ENCODE assay signal across 11 mouse cellular contexts in genomic region chr19:42000446-42000958, GRCm38 (mm10). TPM values are rescaled to one million over a fixed set of nuclear protein-coding genes. Genes with fewer than 3 reads are reported as not detected.
DNase-seq lines count a peak whose midpoint lies in the region; ATAC-seq lines count a peak whose summit lies in the region.
"Had no signal": no experiment of that assay in that cellular context is flagged by ENCODE, and none has a peak within 500 bp of the region (broad histone marks: within the 10 kb centered on the region; RNA-seq: fewer than 3 reads in every experiment).

No protein-coding gene starts in this region.

- H3K9me3 ChIP-seq in heart, embryonic 15.5 days (replicated peaks), result no peaks in the 10 kb centered on the region
- H3K9me3 ChIP-seq in liver, embryonic 13.5 days (replicated peaks), result no peaks in the 10 kb centered on the region

- intact Hi-C loops in gastrocnemius, postnatal 14 days (cut with DNase I; ENCODE audit: low total_unique reads), result no loop called here

- H3K4me2 ChIP-seq in heart, embryonic 15.5 days, result no peak overlapping the region
- H3K4me2 ChIP-seq in liver, embryonic 13.5 days, result no peak overlapping the region

- DNase-seq in gastrocnemius, postnatal 14 days, result peak; percentile 55
- DNase-seq in gastrocnemius, postnatal 10 days, result no peak
- DNase-seq in ZHBTc4 (ENCODE audit: low read depth, low spot score), result peak; percentile 53
- DNase-seq in liver, embryonic 13.5 days, result no peak
- DNase-seq in cerebellum, adult 11-12 months, result no peak
- DNase-seq in cerebellum, adult 18-20 months, result no peak
- DNase-seq: layer of hippocampus, postnatal 36 days had no signal

- H3K4me1 ChIP-seq in heart, embryonic 15.5 days (replicated peaks), result peaks cover 74% of the 10 kb centered on the region
- peaks cover 36% of the 10 kb centered on the region for H3K4me1 ChIP-seq in liver, embryonic 13.5 days (replicated peaks)

- no peak overlapping the region for H3K4me3 ChIP-seq in heart, embryonic 15.5 days
- H3K4me3 ChIP-seq in liver, embryonic 13.5 days (replicated peaks), result no peak overlapping the region

- H3K9ac ChIP-seq in heart, embryonic 15.5 days, result no peak overlapping the region; the same call in 1 of the 2 replicates
- H3K9ac ChIP-seq in liver, embryonic 13.5 days, result no peak overlapping the region

- no peaks in the 10 kb centered on the region for H3K27me3 ChIP-seq in heart, embryonic 15.5 days
- H3K27me3 ChIP-seq in liver, embryonic 13.5 days, result no peaks in the 10 kb centered on the region

- ATAC-seq in heart, embryonic 15.5 days (replicated peaks; ENCODE audit: insufficient number of reproducible peaks, insufficient read depth, low FRiP score, low read depth), result no peak
- ATAC-seq in liver, embryonic 13.5 days (ENCODE audit: low read depth), result no peak
- ATAC-seq in granulocyte monocyte progenitor cell, adult 5-6 weeks (replicated peaks; ENCODE audit: poor library complexity, severe bottlenecking), result no peak

- no peaks in the 10 kb centered on the region for H3K36me3 ChIP-seq in heart, embryonic 15.5 days
- no peaks in the 10 kb centered on the region for H3K36me3 ChIP-seq in liver, embryonic 13.5 days

- peak overlapping the region; percentile 81 for H3K27ac ChIP-seq in heart, embryonic 15.5 days
- H3K27ac ChIP-seq in liver, embryonic 13.5 days, result peak overlapping the region; percentile 35

- WGBS in heart, embryonic 15.5 days, result 15% methylated on average over 4 of the region's 4 CpGs
- 53% methylated on average over 4 of the region's 4 CpGs for WGBS in liver, embryonic 13.5 days (ENCODE audit: insufficient replicate concordance)

RNA-seq across cellular contexts. Expression of gene Ubtd1, which starts 18.9 kb away (rescaled TPM):
- 10 to 100 TPM; 14.8 to 17.4 TPM for total RNA-seq in gastrocnemius, postnatal 14 days (2021)
- 10 to 100 TPM; 23.3 to 27.6 TPM for total RNA-seq in gastrocnemius, postnatal 10 days (2021)
- 14.6 and 18.0 TPM in 2 replicates for polyA plus RNA-seq in heart, embryonic 15.5 days (2015; fragmentation: Nextera tagmentation; extraction: Ambion mirVana)
- polyA plus RNA-seq in liver, embryonic 13.5 days (2015; fragmentation: Nextera tagmentation; extraction: Ambion mirVana), result 3.3 and 3.9 TPM in 2 replicates
- 25.4 and 38.5 TPM in 2 replicates for total RNA-seq in granulocyte monocyte progenitor cell, adult 5-6 weeks (2014; fragmentation: Nextera tagmentation)
- total RNA-seq in granulocyte monocyte progenitor cell, adult 5-6 weeks (2017), result 6.4 and 9.5 TPM in 2 replicates

RNA-seq across cellular contexts. Expression of gene Mms19, which starts 19.5 kb away (rescaled TPM):
- total RNA-seq in gastrocnemius, postnatal 14 days (2021), result 1 to 10 TPM; 8.0 to 9.1 TPM
- 10 to 100 TPM in 1 of 2 experiments, 1 to 10 TPM in 1; 9.2 to 12.9 TPM for total RNA-seq in gastrocnemius, postnatal 10 days (2021)
- 19.7 and 22.5 TPM in 2 replicates for polyA plus RNA-seq in heart, embryonic 15.5 days (2015; fragmentation: Nextera tagmentation; extraction: Ambion mirVana)
- polyA plus RNA-seq in liver, embryonic 13.5 days (2015; fragmentation: Nextera tagmentation; extraction: Ambion mirVana), result 10.4 and 13.5 TPM in 2 replicates
- total RNA-seq in granulocyte monocyte progenitor cell, adult 5-6 weeks (2014; fragmentation: Nextera tagmentation), result 56.9 and 59.4 TPM in 2 replicates
- 36.2 and 37.4 TPM in 2 replicates for total RNA-seq in granulocyte monocyte progenitor cell, adult 5-6 weeks (2017)

RNA-seq across cellular contexts. Expression of gene Ankrd2, which starts 35.3 kb away (rescaled TPM):
- total RNA-seq in gastrocnemius, postnatal 14 days (2021), result 100 to 1,000 TPM; 113 to 188 TPM
- total RNA-seq in gastrocnemius, postnatal 10 days (2021), result 10 to 100 TPM; 65.0 to 72.7 TPM
- 0.25 TPM in 1 of 2 replicates, not detected in the other for polyA plus RNA-seq in heart, embryonic 15.5 days (2015; fragmentation: Nextera tagmentation; extraction: Ambion mirVana)
- polyA plus RNA-seq in liver, embryonic 13.5 days (2015; fragmentation: Nextera tagmentation; extraction: Ambion mirVana), result 0.15 and 0.16 TPM in 2 replicates
- total RNA-seq in granulocyte monocyte progenitor cell, adult 5-6 weeks (2014; fragmentation: Nextera tagmentation), result not detected in 2 replicates
- not detected in 2 replicates for total RNA-seq in granulocyte monocyte progenitor cell, adult 5-6 weeks (2017)
- total RNA-seq: layer of hippocampus, postnatal 36 days had no signal
- polyA plus RNA-seq: small intestine, adult 2 months had no signal

RNA-seq across cellular contexts. Expression of gene Hoga1, which starts 44.9 kb away (rescaled TPM):
- 1 to 10 TPM; 3.3 to 4.3 TPM for total RNA-seq in gastrocnemius, postnatal 14 days (2021)
- total RNA-seq in gastrocnemius, postnatal 10 days (2021), result 1 to 10 TPM; 4.5 to 4.6 TPM
- 0.44 and 0.80 TPM in 2 replicates for polyA plus RNA-seq in heart, embryonic 15.5 days (2015; fragmentation: Nextera tagmentation; extraction: Ambion mirVana)
- polyA plus RNA-seq in liver, embryonic 13.5 days (2015; fragmentation: Nextera tagmentation; extraction: Ambion mirVana), result 21.6 and 21.9 TPM in 2 replicates
- not detected in 2 replicates for total RNA-seq in granulocyte monocyte progenitor cell, adult 5-6 weeks (2014; fragmentation: Nextera tagmentation)
- not detected in 2 replicates for total RNA-seq in granulocyte monocyte progenitor cell, adult 5-6 weeks (2017)

RNA-seq across cellular contexts. Expression of gene 4933411K16Rik, which starts 51.5 kb away (rescaled TPM):
- total RNA-seq in gastrocnemius, postnatal 14 days (2021), result under 1 TPM; 0.25 to 0.42 TPM
- under 1 TPM; 0.40 to 0.50 TPM for total RNA-seq in gastrocnemius, postnatal 10 days (2021)
- not detected in 2 replicates for polyA plus RNA-seq in heart, embryonic 15.5 days (2015; fragmentation: Nextera tagmentation; extraction: Ambion mirVana)
- 0.15 TPM in 1 of 2 replicates, not detected in the other for polyA plus RNA-seq in liver, embryonic 13.5 days (2015; fragmentation: Nextera tagmentation; extraction: Ambion mirVana)
- total RNA-seq in granulocyte monocyte progenitor cell, adult 5-6 weeks (2014; fragmentation: Nextera tagmentation), result not detected in 2 replicates
- not detected in 2 replicates for total RNA-seq in granulocyte monocyte progenitor cell, adult 5-6 weeks (2017)
- total RNA-seq: midbrain, postnatal 0 days had no signal
- polyA plus RNA-seq: midbrain, postnatal 0 days; small intestine, adult 2 months had no signal

Comparison
In these comparisons a context has a peak if more than half of its experiments do, and no peak if none do; other contexts are left out.
1. DNase-seq: peak in gastrocnemius, postnatal 14 days (single experiment) and ZHBTc4 (single experiment); none in gastrocnemius, postnatal 10 days (single experiment), liver, embryonic 13.5 days (single experiment), cerebellum, adult 11-12 months (single experiment) and cerebellum, adult 18-20 months (0 of 2).
2. RNA of gene Ankrd2, which starts 35.3 kb away (total RNA-seq): 113 to 188 TPM in gastrocnemius, postnatal 14 days and 65.0 to 72.7 TPM in gastrocnemius, postnatal 10 days; not detected in granulocyte monocyte progenitor cell, adult 5-6 weeks; every median in the first group is over 10 times any median in the second.